In genomic region chr8:7440278-7440684, GRCm38 (mm10) we compare ENCODE assay signal across 7 mouse cellular contexts.
DNase-seq lines count a peak whose midpoint lies in the region; ATAC-seq and TF ChIP-seq lines count a peak whose summit lies in the region.

No protein-coding gene starts in this region.

- no peak for TF ChIP-seq CTCF in hindbrain, postnatal 0 days (IDR thresholded peaks at IDR 0.05; ENCODE audit: low read depth)

- peaks cover 8% of the 10 kb centered on the region; the same call in 1 of the 2 replicates for H3K4me1 ChIP-seq in forebrain, embryonic 12.5 days
- 0 out of 2 replicates have a peak, but pooled peaks cover 7% of the 10 kb centered on the region for H3K4me1 ChIP-seq in hindbrain, postnatal 0 days (ENCODE audit: insufficient read depth, low read length)

- H3K36me3 ChIP-seq in forebrain, embryonic 12.5 days (replicated peaks), result no peaks in the 10 kb centered on the region
- H3K36me3 ChIP-seq in hindbrain, postnatal 0 days (ENCODE audit: insufficient read depth, low read length), result no peaks in the 10 kb centered on the region

- no peak overlapping the region for H3K4me2 ChIP-seq in forebrain, embryonic 12.5 days
- peak overlapping the region; percentile 26 for H3K4me2 ChIP-seq in hindbrain, postnatal 0 days (ENCODE audit: low read depth, low read length)

- intact Hi-C loops in left cerebral cortex, postnatal 4 days (cut with DNase I), result no loop called here

- H3K27me3 ChIP-seq in forebrain, embryonic 12.5 days, result no peaks in the 10 kb centered on the region
- no peaks in the 10 kb centered on the region for H3K27me3 ChIP-seq in hindbrain, postnatal 0 days (ENCODE audit: insufficient read depth, low read length)

- H3K4me3 ChIP-seq in forebrain, embryonic 12.5 days (replicated peaks), result no peak overlapping the region
- no peak overlapping the region for H3K4me3 ChIP-seq in hindbrain, postnatal 0 days (ENCODE audit: low read length)

- peak; percentile 97 for ATAC-seq in forebrain, embryonic 12.5 days (ENCODE audit: low FRiP score)
- peak; percentile 59; the same call in 1 of the 2 replicates for ATAC-seq in hindbrain, postnatal 0 days
- no peak for ATAC-seq in megakaryocyte-erythroid progenitor cell, adult 5-6 weeks (replicated peaks; ENCODE audit: low FRiP score, low TSS enrichment, poor library complexity, severe bottlenecking)

- H3K9me3 ChIP-seq in forebrain, embryonic 12.5 days, result no peaks in the 10 kb centered on the region
- H3K9me3 ChIP-seq in hindbrain, postnatal 0 days (ENCODE audit: low read length), result no peaks in the 10 kb centered on the region

- H3K9ac ChIP-seq in forebrain, embryonic 12.5 days, result no peak overlapping the region
- no peak overlapping the region for H3K9ac ChIP-seq in hindbrain, postnatal 0 days (replicated peaks; ENCODE audit: low read length)

- H3K27ac ChIP-seq in forebrain, embryonic 12.5 days, result 0 out of 2 replicates have a peak overlapping the region, but pooled peaks have one; percentile 50
- no peak overlapping the region for H3K27ac ChIP-seq in hindbrain, postnatal 0 days

- peak; percentile 8 for DNase-seq in left cerebral cortex, postnatal 4 days
- DNase-seq in left cerebral cortex, adult 11 months (ENCODE audit: low spot score), result no peak
- peak; percentile 77 for DNase-seq in hindbrain, postnatal 0 days (ENCODE audit: low spot score)
- peak; percentile 53 for DNase-seq in retina, embryonic 14.5 days (ENCODE audit: low spot score)
- no peak for DNase-seq in cerebellum, postnatal 25 days

- 3% methylated on average over 4 of the region's 4 CpGs for WGBS in forebrain, embryonic 12.5 days
- 1% methylated on average over 4 of the region's 4 CpGs for WGBS in hindbrain, postnatal 0 days

Comparison
In these comparisons a context has a peak if more than half of its experiments do, and no peak if none do; other contexts are left out.
1. DNase-seq: peak in left cerebral cortex, postnatal 4 days (single experiment), hindbrain, postnatal 0 days (single experiment) and retina, embryonic 14.5 days (single experiment); none in left cerebral cortex, adult 11 months (single experiment) and cerebellum, postnatal 25 days (0 of 2).